Mouse (Mus musculus): ENCODE results near the gene Gm20696. TPM values are rescaled to one million over a fixed set of nuclear protein-coding genes. Genes with fewer than 3 reads are reported as not detected.

Gene Gm20696
- polyA plus RNA-seq, 1 experiment from 2014 or later = 1.4 TPM

DNA sequence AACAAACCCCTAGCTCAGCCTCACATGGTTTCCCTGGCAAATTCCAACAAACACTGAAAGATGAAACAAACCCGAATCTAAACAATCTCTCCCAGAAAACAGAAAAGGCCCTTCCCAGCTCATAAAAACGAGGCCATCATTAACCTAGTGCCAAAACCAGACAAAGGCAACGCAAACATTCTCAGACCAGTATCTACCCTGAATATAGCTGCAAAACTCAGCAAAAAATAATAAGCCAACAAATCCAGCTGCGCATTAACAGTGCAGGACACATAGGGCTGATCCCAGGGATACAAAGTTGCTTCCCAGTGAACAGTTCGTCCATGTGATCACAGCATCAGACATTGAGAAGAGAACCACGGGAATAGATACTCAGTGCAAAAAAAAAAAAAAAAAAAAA, 121.2 kb downstream of the Gm20696 start:
- no peak overlapping the region for H3K27ac ChIP-seq (replicated peaks)
- no peak for DNase-seq (ENCODE audit: low spot score)

GRCm38 (mm10) chr6:99541105-99541504, 125.5 kb downstream of the Gm20696 start:
- ATAC-seq (ENCODE audit: low FRiP score, low TSS enrichment) = no peak
- no peak overlapping the region for H3K4me2 ChIP-seq (replicated peaks; ENCODE audit: low read depth)
- H3K4me3 ChIP-seq (ENCODE audit: low read depth, low read length) = no peak overlapping the region
- no peak overlapping the region for H3K9ac ChIP-seq (ENCODE audit: low read length)
- H3K36me3 ChIP-seq (ENCODE audit: control insufficient read depth, insufficient read depth, low read length) = no peaks in the 10 kb centered on the region
- H3K27ac ChIP-seq (replicated peaks) = no peak overlapping the region
- no peak for DNase-seq (ENCODE audit: low spot score)
- no peaks in the 10 kb centered on the region for H3K4me1 ChIP-seq (replicated peaks; ENCODE audit: control insufficient read depth, insufficient read depth)
- TF ChIP-seq CTCF (IDR thresholded peaks at IDR 0.05; ENCODE audit: low read depth) = no peak
- no peak for TF ChIP-seq EP300 (optimal IDR thresholded peaks at IDR 0.05)
- H3K27me3 ChIP-seq (ENCODE audit: control insufficient read depth, insufficient read depth, low read length) = no peaks in the 10 kb centered on the region
- no peaks in the 10 kb centered on the region for H3K9me3 ChIP-seq (ENCODE audit: control insufficient read depth, low read length)
- 44% methylated on average over 3 of the region's 3 CpGs for WGBS

More for the DNA sequence above, 121.2 kb downstream of the Gm20696 start:
- H3K36me3 ChIP-seq (ENCODE audit: control insufficient read depth, insufficient read depth, low read length) = no peaks in the 10 kb centered on the region
- no peak overlapping the region for H3K4me2 ChIP-seq (replicated peaks; ENCODE audit: low read depth)
- WGBS = 59% methylated on average over 6 of the region's 6 CpGs
- no peak overlapping the region for H3K9ac ChIP-seq (ENCODE audit: low read length)
- no peaks in the 10 kb centered on the region for H3K9me3 ChIP-seq (ENCODE audit: control insufficient read depth, low read length)
- no peak for ATAC-seq (ENCODE audit: low FRiP score, low TSS enrichment)
- no peaks in the 10 kb centered on the region for H3K4me1 ChIP-seq (replicated peaks; ENCODE audit: control insufficient read depth, insufficient read depth)
- no peak overlapping the region for H3K4me3 ChIP-seq (ENCODE audit: low read depth, low read length)
- H3K27me3 ChIP-seq (ENCODE audit: control insufficient read depth, insufficient read depth, low read length) = no peaks in the 10 kb centered on the region
- TF ChIP-seq EP300 (optimal IDR thresholded peaks at IDR 0.05) = no peak
- TF ChIP-seq CTCF (IDR thresholded peaks at IDR 0.05; ENCODE audit: low read depth) = no peak

DNA sequence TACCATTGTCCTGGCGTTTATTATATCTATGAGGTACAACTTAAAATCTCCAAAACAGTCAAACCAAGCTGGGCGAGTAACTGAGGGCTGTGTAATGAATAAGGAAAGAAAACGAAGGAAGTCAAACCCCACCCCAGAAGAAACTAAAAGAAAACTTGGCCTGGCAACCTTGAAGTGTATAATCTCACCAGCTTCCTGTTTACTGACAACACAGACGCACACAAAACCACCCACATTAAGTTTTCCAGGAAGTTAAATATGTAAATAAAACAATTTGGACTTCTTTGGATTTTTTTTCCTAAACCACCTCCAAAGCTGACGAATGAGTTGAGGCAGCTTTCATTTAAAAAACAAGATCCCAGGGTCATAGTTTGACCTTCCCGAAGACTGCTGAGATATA, 125.9 kb downstream of the Gm20696 start:
- Histone ChIP-seq H3K36me3 (ENCODE audit: control insufficient read depth, insufficient read depth, low read length) (no peaks in the 10 kb centered on the region), H3K9ac (ENCODE audit: low read length) (no peak overlapping the region), H3K4me2 (replicated peaks; ENCODE audit: low read depth) (no peak overlapping the region), H3K4me3 (ENCODE audit: low read depth, low read length) (no peak overlapping the region), H3K27ac (replicated peaks) (no peak overlapping the region), H3K27me3 (ENCODE audit: control insufficient read depth, insufficient read depth, low read length) (no peaks in the 10 kb centered on the region), H3K9me3 (ENCODE audit: control insufficient read depth, low read length) (no peaks in the 10 kb centered on the region), H3K4me1 (replicated peaks; ENCODE audit: control insufficient read depth, insufficient read depth) (no peaks in the 10 kb centered on the region)
- TF ChIP-seq CTCF (IDR thresholded peaks at IDR 0.05; ENCODE audit: low read depth) (no peak), EP300 (optimal IDR thresholded peaks at IDR 0.05) (no peak)
- DNase-seq (ENCODE audit: low spot score) (no peak), ATAC-seq (ENCODE audit: low FRiP score, low TSS enrichment) (no peak)
- WGBS = 66% methylated on average over 6 of the region's 6 CpGs

GRCm38 (mm10) chr6:99540146-99540545, 126.5 kb downstream of the Gm20696 start:
- H3K9ac ChIP-seq (ENCODE audit: low read length) = no peak overlapping the region
- 83% methylated on average over 5 of the region's 5 CpGs for whole genome bisulfite sequencing
- H3K4me2 ChIP-seq (replicated peaks; ENCODE audit: low read depth) = no peak overlapping the region
- TF ChIP-seq EP300 (optimal IDR thresholded peaks at IDR 0.05) (no peak), CTCF (IDR thresholded peaks at IDR 0.05; ENCODE audit: low read depth) (no peak)
- H3K27me3 ChIP-seq (ENCODE audit: control insufficient read depth, insufficient read depth, low read length) = no peaks in the 10 kb centered on the region
- H3K4me3 ChIP-seq (ENCODE audit: low read depth, low read length) = no peak overlapping the region
- ATAC-seq (ENCODE audit: low FRiP score, low TSS enrichment) (no peak), DNase-seq (ENCODE audit: low spot score) (no peak)
- H3K4me1 ChIP-seq (replicated peaks; ENCODE audit: control insufficient read depth, insufficient read depth) = no peaks in the 10 kb centered on the region
- no peaks in the 10 kb centered on the region for H3K9me3 ChIP-seq (ENCODE audit: control insufficient read depth, low read length)
- H3K36me3 ChIP-seq (ENCODE audit: control insufficient read depth, insufficient read depth, low read length) = no peaks in the 10 kb centered on the region
- H3K27ac ChIP-seq (replicated peaks) = no peak overlapping the region

DNA sequence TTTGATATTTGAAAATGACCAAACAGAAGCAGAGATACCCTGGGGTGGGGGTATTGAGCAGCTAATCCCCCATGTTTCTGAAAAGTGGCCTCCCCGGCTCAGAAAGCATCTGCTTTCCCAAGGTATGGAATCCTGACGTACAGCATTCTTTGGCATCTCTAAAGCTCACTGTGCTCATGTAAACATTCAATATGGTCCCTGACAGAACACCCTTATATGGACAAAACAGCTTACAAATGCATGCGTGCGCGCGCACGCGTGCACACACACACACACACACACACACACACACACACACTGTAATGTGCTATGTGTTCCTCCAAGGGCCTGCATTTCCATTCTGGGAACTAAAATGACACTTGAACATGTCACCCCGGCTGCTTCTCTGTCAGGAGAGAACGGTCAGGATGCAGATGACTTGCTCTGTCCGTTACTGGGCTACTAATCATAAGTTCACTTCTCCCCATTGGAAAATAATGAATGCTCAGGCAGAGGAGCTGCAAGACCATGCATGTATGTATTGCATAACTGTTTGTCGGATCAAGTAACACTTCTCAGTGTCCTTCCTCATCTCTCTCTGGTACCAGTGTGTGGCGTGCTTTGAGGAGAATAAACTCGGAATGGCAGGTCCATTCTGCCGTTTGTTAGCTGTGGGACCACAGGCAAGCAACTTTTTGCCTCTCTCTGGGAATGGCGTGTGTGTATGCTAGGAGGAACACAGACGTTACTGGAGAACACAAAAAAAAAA, 128.2 kb downstream of the Gm20696 start:
- no peak for TF ChIP-seq CTCF (IDR thresholded peaks at IDR 0.05; ENCODE audit: low read depth)
- TF ChIP-seq EP300 (optimal IDR thresholded peaks at IDR 0.05) = no peak
- Histone ChIP-seq H3K4me2 (replicated peaks; ENCODE audit: low read depth) (no peak overlapping the region), H3K4me1 (replicated peaks; ENCODE audit: control insufficient read depth, insufficient read depth) (no peaks in the 10 kb centered on the region), H3K4me3 (ENCODE audit: low read depth, low read length) (no peak overlapping the region), H3K36me3 (ENCODE audit: control insufficient read depth, insufficient read depth, low read length) (no peaks in the 10 kb centered on the region), H3K9ac (ENCODE audit: low read length) (no peak overlapping the region), H3K27ac (replicated peaks) (no peak overlapping the region), H3K9me3 (ENCODE audit: control insufficient read depth, low read length) (no peaks in the 10 kb centered on the region), H3K27me3 (ENCODE audit: control insufficient read depth, insufficient read depth, low read length) (no peaks in the 10 kb centered on the region)
- 48% methylated on average over 17 of the region's 17 CpGs for WGBS
- DNase-seq (ENCODE audit: low spot score) (no peak), ATAC-seq (ENCODE audit: low FRiP score, low TSS enrichment) (no peak)

DNA sequence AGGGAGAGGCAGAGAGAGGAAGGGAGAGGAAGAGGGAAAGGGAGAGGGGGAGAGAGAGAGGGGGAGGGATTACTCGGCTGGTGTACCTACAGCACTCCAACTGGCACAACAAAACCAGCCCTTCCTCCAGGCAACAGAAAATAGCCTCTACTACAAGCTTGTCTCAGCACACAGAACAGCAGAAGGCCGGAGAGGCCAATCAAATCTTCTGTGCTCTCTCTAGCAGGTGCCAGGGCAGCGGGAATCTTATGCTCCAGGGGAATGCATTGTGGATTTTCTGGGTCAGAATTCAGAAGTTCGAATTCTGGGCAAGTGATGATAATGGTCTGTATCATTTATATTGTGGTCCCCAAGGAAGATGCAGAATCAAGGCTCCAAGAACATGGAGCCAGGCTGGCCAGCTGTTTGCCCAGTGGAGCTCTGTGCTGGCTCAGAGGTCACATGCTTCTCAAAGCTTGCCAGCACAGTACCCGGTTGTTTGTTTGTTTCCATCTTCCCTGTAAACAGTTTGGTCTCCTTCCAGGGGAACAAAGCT, 132.3 kb downstream of the Gm20696 start:
- H3K4me1 ChIP-seq (replicated peaks; ENCODE audit: control insufficient read depth, insufficient read depth) = no peaks in the 10 kb centered on the region
- no peaks in the 10 kb centered on the region for H3K36me3 ChIP-seq (ENCODE audit: control insufficient read depth, insufficient read depth, low read length)
- no peak overlapping the region for H3K4me2 ChIP-seq (replicated peaks; ENCODE audit: low read depth)
- no peak overlapping the region for H3K9ac ChIP-seq (ENCODE audit: low read length)
- no peaks in the 10 kb centered on the region for H3K9me3 ChIP-seq (ENCODE audit: control insufficient read depth, low read length)
- ATAC-seq (ENCODE audit: low FRiP score, low TSS enrichment) (no peak), DNase-seq (ENCODE audit: low spot score) (no peak)
- no peak overlapping the region for H3K27ac ChIP-seq (replicated peaks)
- no peaks in the 10 kb centered on the region for H3K27me3 ChIP-seq (ENCODE audit: control insufficient read depth, insufficient read depth, low read length)
- H3K4me3 ChIP-seq (ENCODE audit: low read depth, low read length) = no peak overlapping the region
- 55% methylated on average over 5 of the region's 5 CpGs for WGBS
- TF ChIP-seq CTCF (IDR thresholded peaks at IDR 0.05; ENCODE audit: low read depth) (no peak), EP300 (optimal IDR thresholded peaks at IDR 0.05) (no peak)
